Mouse (Mus musculus): ENCODE results near the gene Mtus2.

GRCm38 (mm10) chr5:147928668-147929497 lies 28.2 kb upstream of the Mtus2 start:
- TF ChIP-seq CTCF (IDR thresholded peaks at IDR 0.05), result peak; percentile 49
- TF ChIP-seq EP300 (IDR thresholded peaks at IDR 0.05), result no peak
